Comparison of ENCODE assay signal across 17 mouse cellular contexts in genomic region chr1:14661854-14662253, GRCm38 (mm10).
DNase-seq lines count a peak whose midpoint lies in the region; ATAC-seq and TF ChIP-seq lines count a peak whose summit lies in the region.
"Had no signal": no experiment of that assay in that cellular context is flagged by ENCODE, and none has a peak within 500 bp of the region (broad histone marks: within the 10 kb centered on the region; RNA-seq: fewer than 3 reads in every experiment).

No protein-coding gene starts in this region.

- peak; percentile 42 for DNase-seq in heart, adult 8-10 months (ENCODE audit: low spot score)
- DNase-seq in kidney, adult 9 months: peak; percentile 2
- DNase-seq in kidney, adult 18-20 months: no peak
- DNase-seq in lung, postnatal 0 days (ENCODE audit: low spot score): peak; percentile 15
- no peak for DNase-seq in retina, embryonic 14.5 days (ENCODE audit: low spot score)
- no peak for DNase-seq in left cerebral cortex, adult 11 months (ENCODE audit: low spot score)
- DNase-seq: adrenal gland, adult 2 months; cerebellum, postnatal 14 days; right cerebral cortex, adult 18-20 months; thymus, adult 18-20 months had no signal

- H3K27ac ChIP-seq in heart, embryonic 12.5 days (ENCODE audit: poor library complexity, severe bottlenecking): no peak overlapping the region
- no peak overlapping the region for H3K27ac ChIP-seq in lung, postnatal 0 days (ENCODE audit: low read length)
- H3K27ac ChIP-seq: hindbrain, embryonic 10.5 days; limb, embryonic 12.5 days; liver, embryonic 15.5 days had no signal

- H3K9me3 ChIP-seq in heart, embryonic 12.5 days (replicated peaks): no peaks in the 10 kb centered on the region
- no peaks in the 10 kb centered on the region for H3K9me3 ChIP-seq in lung, postnatal 0 days (ENCODE audit: low read length)
- H3K9me3 ChIP-seq: hindbrain, embryonic 10.5 days; limb, embryonic 12.5 days; liver, embryonic 15.5 days had no signal

- no peak overlapping the region for H3K9ac ChIP-seq in heart, embryonic 12.5 days
- no peak overlapping the region for H3K9ac ChIP-seq in lung, postnatal 0 days (replicated peaks; ENCODE audit: low read depth)
- H3K9ac ChIP-seq: limb, embryonic 12.5 days; liver, embryonic 15.5 days had no signal

- TF ChIP-seq EP300 in lung, postnatal 0 days (IDR thresholded peaks at IDR 0.05): no peak

- WGBS in heart, embryonic 12.5 days: 37% methylated on average over 2 of the region's 2 CpGs
- 33% methylated on average over 2 of the region's 2 CpGs for WGBS in lung, postnatal 0 days

- ATAC-seq in heart, embryonic 12.5 days (ENCODE audit: insufficient number of reproducible peaks, low FRiP score): no peak
- ATAC-seq in common myeloid progenitor, adult 5-6 weeks (replicated peaks; ENCODE audit: low read depth, poor library complexity, severe bottlenecking): peak; percentile 81
- no peak for ATAC-seq in lung, postnatal 0 days
- ATAC-seq: forebrain, embryonic 16.5 days; midbrain, embryonic 16.5 days had no signal

- H3K4me2 ChIP-seq in heart, embryonic 12.5 days: no peak overlapping the region
- no peak overlapping the region for H3K4me2 ChIP-seq in lung, postnatal 0 days (replicated peaks; ENCODE audit: low read depth, low read length)
- H3K4me2 ChIP-seq: limb, embryonic 12.5 days; liver, embryonic 15.5 days had no signal

- no peak for TF ChIP-seq CTCF in lung, postnatal 0 days (IDR thresholded peaks at IDR 0.05)

- H3K36me3 ChIP-seq in heart, embryonic 12.5 days: no peaks in the 10 kb centered on the region
- no peaks in the 10 kb centered on the region for H3K36me3 ChIP-seq in lung, postnatal 0 days (ENCODE audit: insufficient read depth, low read length)
- H3K36me3 ChIP-seq: hindbrain, embryonic 10.5 days; limb, embryonic 12.5 days; liver, embryonic 15.5 days had no signal

- no peaks in the 10 kb centered on the region for H3K4me1 ChIP-seq in heart, embryonic 12.5 days (replicated peaks)
- H3K4me1 ChIP-seq in lung, postnatal 0 days (ENCODE audit: insufficient read depth, low read depth, low read length): no peaks in the 10 kb centered on the region
- H3K4me1 ChIP-seq: hindbrain, embryonic 10.5 days; liver, embryonic 15.5 days had no signal

- H3K4me3 ChIP-seq in heart, embryonic 12.5 days: no peak overlapping the region
- H3K4me3 ChIP-seq in lung, postnatal 0 days (ENCODE audit: low read depth, low read length): no peak overlapping the region
- H3K4me3 ChIP-seq: hindbrain, embryonic 10.5 days; limb, embryonic 12.5 days; liver, embryonic 15.5 days had no signal

- H3K27me3 ChIP-seq in heart, embryonic 12.5 days (replicated peaks): no peaks in the 10 kb centered on the region
- H3K27me3 ChIP-seq in lung, postnatal 0 days (replicated peaks; ENCODE audit: insufficient read depth, low read length): no peaks in the 10 kb centered on the region
- H3K27me3 ChIP-seq: liver, embryonic 15.5 days had no signal

Comparison
In these comparisons a context has a peak if more than half of its experiments do, and no peak if none do; other contexts are left out.
1. DNase-seq: peak in heart, adult 8-10 months (single experiment), kidney, adult 9 months (single experiment) and lung, postnatal 0 days (single experiment); none in kidney, adult 18-20 months (single experiment), retina, embryonic 14.5 days (single experiment) and left cerebral cortex, adult 11 months (single experiment).